ENCODE assay signal across 21 mouse cellular contexts in the genomic region with DNA sequence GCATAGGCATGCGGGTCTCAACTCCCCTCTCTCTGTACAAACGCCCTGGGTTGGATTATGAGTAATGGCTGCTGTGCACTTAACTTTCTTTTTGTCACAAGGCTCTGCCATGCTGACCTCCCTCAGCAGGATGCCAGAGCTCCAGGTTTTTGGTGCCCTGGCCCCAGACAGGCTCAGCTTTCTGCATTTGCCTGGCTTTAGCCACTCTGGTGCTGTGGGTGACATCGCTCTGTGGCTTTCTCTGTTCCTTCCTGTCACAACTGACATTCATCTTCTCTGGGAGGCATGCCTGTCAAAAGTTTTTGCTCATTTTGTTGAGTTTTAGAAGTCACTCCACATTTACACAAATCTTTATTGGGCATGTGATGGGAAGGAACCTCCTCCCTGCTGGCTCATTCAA.
DNase-seq lines count a peak whose midpoint lies in the region; ATAC-seq lines count a peak whose summit lies in the region.
"Had no signal": no experiment of that assay in that cellular context is flagged by ENCODE, and none has a peak within 500 bp of the region (broad histone marks: within the 10 kb centered on the region; RNA-seq: fewer than 3 reads in every experiment).

No protein-coding gene starts in this region.

- peaks cover 15% of the 10 kb centered on the region; the same call in 1 of the 2 replicates for H3K4me1 ChIP-seq in embryonic facial prominence, embryonic 12.5 days
- peaks cover 28% of the 10 kb centered on the region for H3K4me1 ChIP-seq in embryonic facial prominence, embryonic 10.5 days
- H3K4me1 ChIP-seq in forebrain, embryonic 10.5 days, result peaks cover 37% of the 10 kb centered on the region

- no peaks in the 10 kb centered on the region for H3K27me3 ChIP-seq in embryonic facial prominence, embryonic 12.5 days
- no peaks in the 10 kb centered on the region for H3K27me3 ChIP-seq in embryonic facial prominence, embryonic 10.5 days (replicated peaks; ENCODE audit: low read depth, poor library complexity, severe bottlenecking)
- no peaks in the 10 kb centered on the region for H3K27me3 ChIP-seq in forebrain, embryonic 10.5 days (ENCODE audit: poor library complexity, severe bottlenecking)
- H3K27me3 ChIP-seq: embryonic facial prominence, embryonic 13.5 days; embryonic facial prominence, embryonic 15.5 days; forebrain, embryonic 15.5 days had no signal

- DNase-seq in embryonic facial prominence, embryonic 10.5 days (ENCODE audit: low spot score), result no peak
- DNase-seq in 416B (ENCODE audit: low read depth) (peak; percentile 71), adipocyte (ENCODE audit: low spot score) (no peak)
- DNase-seq in forebrain, embryonic 10.5 days (ENCODE audit: extremely low spot score, low spot score), result no peak
- DNase-seq: adrenal gland, adult 8-10 months; adrenal gland, postnatal 14 days; adrenal gland, postnatal 36 days; cerebellum, adult 11-12 months; cerebellum, adult 2 months; cerebellum, adult 9-10 months; cerebellum, postnatal 10 days; cerebellum, postnatal 25 days; embryo, embryonic 11 days; forebrain, postnatal 0 days had no signal

- no peak overlapping the region for H3K4me2 ChIP-seq in embryonic facial prominence, embryonic 12.5 days (replicated peaks)
- H3K4me2 ChIP-seq: embryonic facial prominence, embryonic 13.5 days; embryonic facial prominence, embryonic 15.5 days; forebrain, embryonic 13.5 days; forebrain, embryonic 15.5 days had no signal

- peaks cover 29% of the 10 kb centered on the region for H3K36me3 ChIP-seq in embryonic facial prominence, embryonic 12.5 days
- H3K36me3 ChIP-seq in embryonic facial prominence, embryonic 10.5 days (replicated peaks), result peaks cover 92% of the 10 kb centered on the region
- peaks cover 96% of the 10 kb centered on the region for H3K36me3 ChIP-seq in forebrain, embryonic 10.5 days (replicated peaks)
- H3K36me3 ChIP-seq: embryonic facial prominence, embryonic 15.5 days; forebrain, embryonic 15.5 days had no signal

- H3K4me3 ChIP-seq in embryonic facial prominence, embryonic 12.5 days, result no peak overlapping the region
- no peak overlapping the region for H3K4me3 ChIP-seq in embryonic facial prominence, embryonic 10.5 days
- no peak overlapping the region for H3K4me3 ChIP-seq in forebrain, embryonic 10.5 days
- H3K4me3 ChIP-seq: embryonic facial prominence, embryonic 13.5 days; embryonic facial prominence, embryonic 15.5 days; erythroblast, embryonic 14.5 days; forebrain, embryonic 13.5 days; forebrain, embryonic 15.5 days had no signal

- no peaks in the 10 kb centered on the region for H3K9me3 ChIP-seq in embryonic facial prominence, embryonic 12.5 days
- H3K9me3 ChIP-seq in embryonic facial prominence, embryonic 10.5 days, result no peaks in the 10 kb centered on the region
- H3K9me3 ChIP-seq in forebrain, embryonic 10.5 days, result no peaks in the 10 kb centered on the region
- H3K9me3 ChIP-seq: embryonic facial prominence, embryonic 13.5 days; embryonic facial prominence, embryonic 15.5 days; forebrain, embryonic 13.5 days; forebrain, embryonic 15.5 days had no signal

- H3K9ac ChIP-seq in embryonic facial prominence, embryonic 12.5 days, result no peak overlapping the region
- H3K9ac ChIP-seq: embryonic facial prominence, embryonic 13.5 days; embryonic facial prominence, embryonic 15.5 days; forebrain, embryonic 13.5 days; forebrain, embryonic 15.5 days; forebrain, postnatal 0 days had no signal

- H3K27ac ChIP-seq in embryonic facial prominence, embryonic 12.5 days, result no peak overlapping the region
- no peak overlapping the region for H3K27ac ChIP-seq in embryonic facial prominence, embryonic 10.5 days (replicated peaks)
- no peak overlapping the region for H3K27ac ChIP-seq in forebrain, embryonic 10.5 days
- H3K27ac ChIP-seq: embryonic facial prominence, embryonic 13.5 days; embryonic facial prominence, embryonic 15.5 days; forebrain, embryonic 13.5 days; forebrain, embryonic 15.5 days had no signal

- 0 out of 2 replicates have a peak, but pooled peaks have one; percentile 25 for ATAC-seq in embryonic facial prominence, embryonic 12.5 days (ENCODE audit: insufficient number of reproducible peaks, insufficient read depth, low FRiP score, low TSS enrichment)
- ATAC-seq in hematopoietic stem cell, adult 5-6 weeks (replicated peaks in 1 of 2; ENCODE audit: insufficient read depth in 1 of 2, low FRiP score in 2 of 2, low TSS enrichment in 1 of 2, low read depth in 1 of 2, poor library complexity in 2 of 2, severe bottlenecking in 2 of 2), result peak; percentile 29 to 69; a peak in 3 of 4 replicates
- ATAC-seq: forebrain, embryonic 13.5 days; forebrain, embryonic 15.5 days; forebrain, postnatal 0 days had no signal

- WGBS in embryonic facial prominence, embryonic 12.5 days, result 85% methylated on average over 3 of the region's 3 CpGs
- 90% methylated on average over 3 of the region's 3 CpGs for WGBS in embryonic facial prominence, embryonic 10.5 days
- 86% methylated on average over 3 of the region's 3 CpGs for WGBS in forebrain, embryonic 10.5 days
